Comparison of ENCODE assay signal across 16 mouse cellular contexts in the genomic region with DNA sequence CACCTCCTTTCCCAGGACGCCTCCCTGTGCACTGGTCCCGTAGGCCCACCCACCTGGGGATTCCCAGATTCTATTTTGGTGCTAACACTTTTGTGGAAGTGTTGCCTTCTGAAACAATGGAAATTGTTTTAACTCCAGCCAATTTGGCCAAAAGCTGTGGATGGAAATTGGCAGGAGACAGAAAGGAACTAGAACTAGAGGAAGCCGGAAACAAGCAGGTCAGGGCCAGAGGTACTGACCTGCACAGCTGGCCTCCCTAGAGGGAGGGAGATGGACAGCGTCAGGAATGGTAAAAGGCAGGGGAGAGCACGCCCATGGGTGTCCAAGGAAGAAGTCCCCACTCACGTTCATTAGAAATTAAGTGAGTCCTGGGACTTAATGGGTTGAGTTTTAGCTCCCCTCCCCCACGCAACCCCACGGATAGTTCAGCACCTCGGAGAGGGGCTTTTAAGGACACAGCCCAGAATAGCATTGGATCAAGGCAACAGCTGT. TPM values are rescaled to one million over a fixed set of nuclear protein-coding genes. Genes with fewer than 3 reads are reported as not detected.
DNase-seq lines count a peak whose midpoint lies in the region; ATAC-seq and TF ChIP-seq lines count a peak whose summit lies in the region.
"Had no signal": no experiment of that assay in that cellular context is flagged by ENCODE, and none has a peak within 500 bp of the region (broad histone marks: within the 10 kb centered on the region; RNA-seq: fewer than 3 reads in every experiment).

No protein-coding gene starts in this region.

- H3K27me3 ChIP-seq in embryonic facial prominence, embryonic 14.5 days (replicated peaks; ENCODE audit: control insufficient read depth, insufficient read depth, low read length) = peaks cover 16% of the 10 kb centered on the region
- peaks cover 34% of the 10 kb centered on the region for H3K27me3 ChIP-seq in limb, embryonic 10.5 days (ENCODE audit: low read depth, poor library complexity, severe bottlenecking)

- intact Hi-C loops in left cerebral cortex, adult 2 months (cut with DNase I) = no loop called here

- H3K4me2 ChIP-seq in embryonic facial prominence, embryonic 14.5 days (ENCODE audit: low read depth, low read length) = no peak overlapping the region
- H3K4me2 ChIP-seq: forebrain, embryonic 13.5 days; midbrain, embryonic 13.5 days had no signal

- peak; percentile 5 to 6 for DNase-seq in left cerebral cortex, adult 2 months (ENCODE audit: extremely low spot score in 1 of 2, low spot score in 2 of 2)
- DNase-seq in left cerebral cortex, adult 18-20 months (ENCODE audit: low spot score in 2 of 2) = no peak
- peak; percentile 56 for DNase-seq in R1 (ENCODE audit: low read depth, low spot score)
- DNase-seq in embryonic facial prominence, embryonic 14.5 days (ENCODE audit: low spot score) = peak; percentile 33
- DNase-seq in limb, embryonic 10.5 days (ENCODE audit: low spot score) = peak; percentile 48
- no peak for DNase-seq in ovary, adult 18-20 months (ENCODE audit: low spot score)
- no peak for DNase-seq in ovary, postnatal 10 days (ENCODE audit: low spot score)
- DNase-seq: cerebellum, postnatal 36 days; thymus, postnatal 25 days had no signal

- ATAC-seq in embryonic facial prominence, embryonic 14.5 days (ENCODE audit: low read depth) = no peak
- ATAC-seq: forebrain, embryonic 13.5 days; midbrain, embryonic 13.5 days had no signal

- no peak overlapping the region for H3K27ac ChIP-seq in left cerebral cortex, adult 2 months
- no peak overlapping the region for H3K27ac ChIP-seq in embryonic facial prominence, embryonic 14.5 days (replicated peaks; ENCODE audit: low read depth, low read length)
- H3K27ac ChIP-seq in limb, embryonic 10.5 days = no peak overlapping the region
- H3K27ac ChIP-seq: forebrain, embryonic 13.5 days; liver, embryonic 14.5 days; midbrain, embryonic 13.5 days had no signal

- no peak overlapping the region for H3K4me3 ChIP-seq in left cerebral cortex, adult 2 months
- no peak overlapping the region for H3K4me3 ChIP-seq in embryonic facial prominence, embryonic 14.5 days (ENCODE audit: low read depth, low read length)
- H3K4me3 ChIP-seq in limb, embryonic 10.5 days = no peak overlapping the region
- H3K4me3 ChIP-seq: forebrain, embryonic 13.5 days; midbrain, embryonic 13.5 days had no signal

- 49% methylated on average over 9 of the region's 9 CpGs for WGBS in embryonic facial prominence, embryonic 14.5 days
- 54% methylated on average over 9 of the region's 9 CpGs for WGBS in limb, embryonic 10.5 days

- no peaks in the 10 kb centered on the region for H3K36me3 ChIP-seq in embryonic facial prominence, embryonic 14.5 days (ENCODE audit: control insufficient read depth, insufficient read depth, low read length)
- H3K36me3 ChIP-seq in limb, embryonic 10.5 days = no peaks in the 10 kb centered on the region
- H3K36me3 ChIP-seq: midbrain, embryonic 13.5 days had no signal

- no peak for TF ChIP-seq CTCF in left cerebral cortex, adult 2 months (IDR thresholded peaks at IDR 0.05)

- no peaks in the 10 kb centered on the region for H3K9me3 ChIP-seq in embryonic facial prominence, embryonic 14.5 days (ENCODE audit: control insufficient read depth, low read length)
- H3K9me3 ChIP-seq in limb, embryonic 10.5 days (replicated peaks) = no peaks in the 10 kb centered on the region
- H3K9me3 ChIP-seq: forebrain, embryonic 13.5 days; midbrain, embryonic 13.5 days had no signal

- H3K9ac ChIP-seq in embryonic facial prominence, embryonic 14.5 days (ENCODE audit: low read depth, low read length) = no peak overlapping the region
- H3K9ac ChIP-seq: forebrain, embryonic 13.5 days; liver, embryonic 14.5 days; midbrain, embryonic 13.5 days had no signal

- H3K4me1 ChIP-seq in embryonic facial prominence, embryonic 14.5 days (ENCODE audit: control insufficient read depth, insufficient read depth, low read length) = no peaks in the 10 kb centered on the region
- H3K4me1 ChIP-seq in limb, embryonic 10.5 days = peaks cover 10% of the 10 kb centered on the region

RNA-seq across cellular contexts. Expression of a gene that starts 7.1 kb away (rescaled TPM):
- total RNA-seq in left cerebral cortex, adult 2 months (2021) = under 1 TPM in 1 of 2 experiments, not detected in 1; 0.14 TPM
- total RNA-seq in left cerebral cortex, adult 18-20 months (2021) = not detected
- polyA plus RNA-seq in embryonic facial prominence, embryonic 14.5 days (2014; fragmentation: Nextera tagmentation; extraction: Ambion mirVana) = 46.9 and 47.6 TPM in 2 replicates
- polyA plus RNA-seq in limb, embryonic 10.5 days (2016; fragmentation: Nextera tagmentation; extraction: Ambion mirVana) = 11.0 and 13.7 TPM in 2 replicates

RNA-seq across cellular contexts. Expression of a gene that starts 48.0 kb away (rescaled TPM):
- total RNA-seq in left cerebral cortex, adult 2 months (2021) = under 1 TPM in 1 of 2 experiments, not detected in 1; 0.20 TPM
- total RNA-seq in left cerebral cortex, adult 18-20 months (2021) = not detected
- polyA plus RNA-seq in embryonic facial prominence, embryonic 14.5 days (2014; fragmentation: Nextera tagmentation; extraction: Ambion mirVana) = not detected in 2 replicates
- polyA plus RNA-seq in limb, embryonic 10.5 days (2016; fragmentation: Nextera tagmentation; extraction: Ambion mirVana) = not detected in 2 replicates
- total RNA-seq: left cerebral cortex, adult 8-10 months; neutrophil, adult 5-6 weeks had no signal
- polyA plus RNA-seq: forebrain, embryonic 13.5 days; gonadal fat pad, adult 2 months; intestine, embryonic 14.5 days; liver, embryonic 14.5 days; midbrain, embryonic 13.5 days had no signal

RNA-seq across cellular contexts. Expression of a gene that starts 48.0 kb away (rescaled TPM):
- 100 to 1,000 TPM; 748 to 772 TPM for total RNA-seq in left cerebral cortex, adult 2 months (2021)
- total RNA-seq in left cerebral cortex, adult 18-20 months (2021) = 100 to 1,000 TPM; 867 to 903 TPM
- polyA plus RNA-seq in embryonic facial prominence, embryonic 14.5 days (2014; fragmentation: Nextera tagmentation; extraction: Ambion mirVana) = 47.3 and 50.3 TPM in 2 replicates
- 9.8 and 19.3 TPM in 2 replicates for polyA plus RNA-seq in limb, embryonic 10.5 days (2016; fragmentation: Nextera tagmentation; extraction: Ambion mirVana)

Comparison
In these comparisons a context has a peak if more than half of its experiments do, and no peak if none do; other contexts are left out.
1. DNase-seq: peak in left cerebral cortex, adult 2 months (2 of 2), R1 (single experiment), embryonic facial prominence, embryonic 14.5 days (single experiment) and limb, embryonic 10.5 days (single experiment); none in left cerebral cortex, adult 18-20 months (0 of 2), ovary, adult 18-20 months (single experiment) and ovary, postnatal 10 days (single experiment).